Mouse (Mus musculus): ENCODE measurements at regions not wholly inside any gene's neighbourhood (a gene's known extent, or its start where the extent isn't known, plus 50 kb on each side); places are given as distances from the start of the nearest gene placed in this dataset.

DNA sequence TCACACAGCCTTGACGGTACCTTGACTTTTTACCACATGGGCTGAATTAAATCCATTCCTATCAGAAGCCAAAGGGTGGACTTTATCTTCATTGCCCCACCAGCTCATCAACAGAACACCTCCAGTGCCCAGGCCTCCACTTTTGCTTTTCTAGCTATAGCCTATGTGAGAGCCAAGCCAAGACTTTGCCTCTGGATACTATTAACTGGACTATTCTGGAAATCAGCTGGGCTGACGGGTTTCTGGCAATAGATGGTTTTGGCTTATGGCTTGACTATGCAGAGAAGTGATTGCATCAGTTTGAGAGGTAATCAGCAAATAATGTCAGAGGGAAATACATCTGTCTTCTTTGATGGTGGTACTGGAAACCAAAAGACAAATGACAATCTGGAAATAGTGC lies 130.8 kb upstream of the Thbs1 start:
- TF ChIP-seq CTCF (IDR thresholded peaks at IDR 0.05; ENCODE audit: low read depth) = no peak
- TF ChIP-seq EP300 (optimal IDR thresholded peaks at IDR 0.05) = no peak

Data from stomach, postnatal 0 days (tissue).